Mouse (Mus musculus) lung, adult 2 months (tissue): ENCODE data around the gene Scn8a.
A peak's percentile ranks its signal among the peaks of the same experiment; 100 is the strongest.

Experiments used
- CTCF ChIP-seq: fragments of 200-500 bp; IDR thresholded peaks from 2 replicates; pipeline ENCODE4 v1.5.1; 2011; ENCODE audit warnings: mild to moderate bottlenecking, low read length, control low read depth; ENCODE audit not compliant: insufficient read depth
- POLR2A ChIP-seq: fragments of 200-500 bp; IDR thresholded peaks from 2 replicates; pipeline ENCODE4 v1.6.1; 2011; ENCODE audit warnings: low read depth, mild to moderate bottlenecking, control low read depth, low read length, borderline replicate concordance; ENCODE audit errors: extremely low read depth

GRCm38 (mm10) chr15:101042613-101043012, 173.0 kb downstream of the Scn8a start:
- TF ChIP-seq CTCF: peak; percentile 77
- no peak for TF ChIP-seq POLR2A
